Mouse (Mus musculus) thymus, adult 2 months (tissue): Measurements from ENCODE around the gene Rnf26.
A peak's percentile ranks its signal among the peaks of the same experiment; 100 is the strongest.

Experiments used
- CTCF ChIP-seq: fragments of 200-500 bp; IDR thresholded peaks from 2 replicates; pipeline ENCODE4 v1.5.1; 2012; ENCODE audit warnings: mild to moderate bottlenecking, control low read depth, low read length, moderate library complexity, borderline replicate concordance; ENCODE audit not compliant: control insufficient read depth, poor library complexity, insufficient read depth; ENCODE audit errors: extremely low read depth
- POLR2A ChIP-seq: fragments of 200-500 bp; IDR thresholded peaks from 2 replicates; pipeline ENCODE4 v1.6.1; 2012; ENCODE audit warnings: mild to moderate bottlenecking, low read length, control low read depth, moderate library complexity; ENCODE audit not compliant: control insufficient read depth, poor library complexity, insufficient read depth; ENCODE audit errors: extremely low read depth

- peak; percentile 72; the same call in 1 of the 2 replicates for TF ChIP-seq POLR2A
- TF ChIP-seq CTCF: 0 out of 2 replicates have a peak, but pooled peaks have one; percentile 12
Observed at GRCm38 (mm10) chr9:44113105-44113789, at the start of gene Rnf26, which contains the start of gene Gm49380.
